Mouse (Mus musculus) heart, postnatal 0 days (tissue): ENCODE results near the gene Manea. TPM values are rescaled to one million over a fixed set of nuclear protein-coding genes. Genes with fewer than 3 reads are reported as not detected.

ENCODE experiments used
- ATAC-seq: fragments of 200-750 bp; cut with Nextera tagmentation; 2 replicates; pipeline ENCODE4 v1.8.0; 2017; ENCODE audit warnings: low read depth, moderate number of reproducible peaks, moderate library complexity; ENCODE audit not compliant: insufficient read depth
- DNase-seq: peaks from one replicate; pipeline ENCODE4 v3.0.0-alpha.2; 2016; ENCODE audit warnings: low spot score
- H3K27ac ChIP-seq: fragments of 300-500 bp; sonication (generic); 2 replicates; pipeline ENCODE4 v1.5.1; 2014; ENCODE audit warnings: low read depth, mild to moderate bottlenecking
- H3K27me3 ChIP-seq: fragments of 300-500 bp; sonication (generic); 2 replicates; pipeline ENCODE4 v1.6.1; 2014; ENCODE audit warnings: low read length, mixed read lengths; ENCODE audit not compliant: control insufficient read depth, insufficient read depth
- H3K36me3 ChIP-seq: fragments of 300-500 bp; sonication (generic); replicated peaks from 2 replicates; pipeline ENCODE4 v1.6.1; 2014; ENCODE audit warnings: low read length, mixed read lengths; ENCODE audit not compliant: control insufficient read depth, insufficient read depth
- H3K4me1 ChIP-seq: fragments of 300-500 bp; sonication (generic); 2 replicates; pipeline ENCODE4 v1.6.1; 2014; ENCODE audit warnings: antibody characterized with exemption; ENCODE audit not compliant: control insufficient read depth, insufficient read depth
- H3K4me2 ChIP-seq: fragments of 300-500 bp; sonication (generic); 2 replicates; pipeline ENCODE4 v1.6.1; 2014; ENCODE audit warnings: low read depth, mild to moderate bottlenecking, low read length, moderate library complexity
- H3K4me3 ChIP-seq: fragments of 300-500 bp; sonication (generic); 2 replicates; pipeline ENCODE4 v1.5.1; 2014; ENCODE audit warnings: low read depth, low read length
- H3K9ac ChIP-seq: fragments of 300-500 bp; sonication (generic); replicated peaks from 2 replicates; pipeline ENCODE4 v1.6.1; 2014; ENCODE audit warnings: low read depth, low read length, mixed read lengths
- H3K9me3 ChIP-seq: fragments of 300-500 bp; sonication (generic); replicated peaks from 2 replicates; pipeline ENCODE4 v1.6.1; 2016; ENCODE audit warnings: low read length; ENCODE audit not compliant: control insufficient read depth
- CTCF ChIP-seq: IDR thresholded peaks from 2 replicates; pipeline ENCODE4 v1.5.1; 2016; ENCODE audit warnings: antibody characterized with exemption, control low read depth, low read depth
- EP300 ChIP-seq: IDR thresholded peaks from 2 replicates; pipeline ENCODE4 v1.6.1; 2016; ENCODE audit warnings: antibody characterized with exemption, low read depth
- WGBS: fragments of 180-500 bp; shearing (Covaris S2); extraction: QIAGEN DNeasy Blood & Tissue Kit; methylation state at CpG from one replicate; pipeline ENCODE4 v1.1.7; 2014; 5-methylcytosine and 5-hydroxymethylcytosine counted together
- polyA plus RNA-seq: library from polyadenylated mRNA; unstranded; fragments of >200 nt; fragmentation: Nextera tagmentation; extraction: Ambion mirVana; gene quantifications from 2 replicates; pipeline ENCODE4 v1.2.1, GENCODE M21; 2015
- total RNA-seq: library from RNA; depleted of rRNA; stranded (reverse); fragments of >200 nt; gene quantifications from 2 replicates; pipeline ENCODE4 v1.2.3, GENCODE M21; 2014; ENCODE audit warnings: low replicate concordance; rRNA removed

Manea gene
- total RNA-seq (13.7 and 27.7 TPM in 2 replicates), polyA plus RNA-seq (8.6 and 9.0 TPM in 2 replicates)

DNA sequence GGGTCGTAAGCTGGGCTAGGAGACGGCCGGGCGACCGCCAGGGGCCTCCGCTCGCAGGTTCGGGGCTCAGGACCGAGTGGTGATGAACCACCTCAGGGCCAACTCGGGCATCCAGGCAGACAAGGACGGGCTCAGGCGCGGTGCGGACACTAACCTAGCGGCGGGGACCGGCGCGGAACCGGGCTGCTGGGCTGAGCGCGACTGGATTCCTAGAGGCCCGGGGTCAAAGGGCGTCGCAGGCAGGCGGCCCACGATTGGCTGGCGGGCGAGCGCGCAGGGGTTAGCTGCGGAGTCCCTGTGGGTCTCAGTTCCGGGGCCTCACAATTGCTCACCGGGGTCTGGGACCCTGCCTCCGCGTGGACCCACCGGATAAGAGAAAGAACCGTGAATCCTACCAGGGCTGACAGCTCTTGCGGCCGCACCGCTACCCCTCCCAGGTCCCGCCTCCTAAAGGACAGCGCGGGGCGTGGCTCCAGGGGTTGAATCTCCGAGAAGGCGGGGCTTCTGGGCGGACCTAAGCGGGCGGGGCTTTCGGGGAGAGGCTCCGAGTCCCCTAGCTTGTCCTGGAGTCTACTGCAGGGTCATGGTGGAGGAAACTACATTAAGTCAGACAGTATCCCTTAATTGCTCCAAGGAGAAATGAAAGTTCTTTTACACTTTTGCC lies at the start of gene Manea:
Gene Manea, minus strand, starts transcription at position 449 of the 664 bp plus-strand sequence.
- Histone ChIP-seq H3K27ac (peak within 1 kb of the TSS; percentile 96), H3K4me3 (peak within 1 kb of the TSS; percentile 93), H3K4me1 (0 out of 2 replicates have a peak, but pooled peaks cover 3% of the 10 kb centered on the region), H3K4me2 (peak within 1 kb of the TSS; percentile 76), H3K9ac (peak within 1 kb of the TSS; percentile 93), H3K36me3 (no peaks in the 10 kb centered on the region), H3K27me3 (no peaks in the 10 kb centered on the region), H3K9me3 (no peaks in the 10 kb centered on the region)
- peak; percentile 99 for ATAC-seq
- TF ChIP-seq EP300 (no peak), CTCF (peak; percentile 18; the same call in 1 of the 2 replicates)
- DNase-seq: peak; percentile 96
- WGBS: under 1% methylated on average over 52 of the region's 52 CpGs

GRCm38 (mm10) chr4:26354616-26355015 lies 7.9 kb upstream of the Manea start:
- DNase-seq: no peak
- Histone ChIP-seq H3K27ac (no peak overlapping the region), H3K4me3 (no peak overlapping the region), H3K9ac (no peak overlapping the region), H3K27me3 (no peaks in the 10 kb centered on the region), H3K9me3 (no peaks in the 10 kb centered on the region), H3K4me2 (no peak overlapping the region), H3K4me1 (no peaks in the 10 kb centered on the region), H3K36me3 (no peaks in the 10 kb centered on the region)
- 80% methylated on average over 2 of the region's 2 CpGs for WGBS
- ATAC-seq: no peak
- TF ChIP-seq EP300 (no peak), CTCF (no peak)

DNA sequence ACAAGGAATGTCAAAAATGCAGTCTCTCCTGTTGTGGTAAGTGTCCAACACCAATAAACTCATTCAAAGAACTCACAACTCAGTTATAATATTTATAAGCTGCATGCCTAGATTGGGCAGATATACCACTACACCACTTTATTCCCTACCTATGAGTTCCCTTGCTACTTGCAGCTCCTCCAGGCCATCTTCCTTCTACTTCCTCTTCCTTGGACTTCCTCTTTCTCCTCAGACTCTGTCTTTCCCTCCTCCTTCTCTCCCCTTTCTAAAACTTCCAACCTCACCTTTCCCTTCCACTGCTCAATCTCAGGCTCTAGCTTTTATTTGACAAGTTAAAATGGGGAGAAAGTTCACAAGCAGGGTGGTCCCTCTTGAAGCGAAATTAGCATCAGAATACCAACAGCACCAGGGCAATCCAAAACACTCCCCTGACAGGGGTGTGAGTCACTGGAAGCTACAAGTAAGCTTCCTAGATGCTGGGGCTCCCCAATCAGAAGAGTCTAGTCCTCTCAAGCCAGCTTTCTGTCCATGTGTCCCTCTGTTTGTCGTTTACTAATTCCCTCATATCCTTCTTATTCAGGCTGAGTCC lies 7.0 kb upstream of the Manea start:
- Histone ChIP-seq H3K36me3 (no peaks in the 10 kb centered on the region), H3K9me3 (no peaks in the 10 kb centered on the region), H3K27ac (no peak overlapping the region), H3K4me1 (no peaks in the 10 kb centered on the region), H3K4me3 (no peak overlapping the region), H3K9ac (no peak overlapping the region), H3K27me3 (no peaks in the 10 kb centered on the region), H3K4me2 (no peak overlapping the region)
- TF ChIP-seq EP300: no peak
- TF ChIP-seq CTCF: no peak
- whole genome bisulfite sequencing: 34% methylated on average over 2 of the region's 2 CpGs
- DNase-seq (no peak), ATAC-seq (no peak)

- peak overlapping the region; percentile 76; the same call in 1 of the 2 replicates for H3K4me2 ChIP-seq
- TF ChIP-seq CTCF: no peak
- TF ChIP-seq EP300: no peak
- ATAC-seq: no peak
- 43% methylated on average over 2 of the region's 2 CpGs for WGBS
- H3K36me3 ChIP-seq: no peaks in the 10 kb centered on the region
- no peak overlapping the region for H3K27ac ChIP-seq
- H3K9ac ChIP-seq: no peak overlapping the region
- H3K4me3 ChIP-seq: no peak overlapping the region
- no peaks in the 10 kb centered on the region for H3K9me3 ChIP-seq
- 0 out of 2 replicates have a peak, but pooled peaks cover 3% of the 10 kb centered on the region for H3K4me1 ChIP-seq
- peak; percentile 34 for DNase-seq
- H3K27me3 ChIP-seq: no peaks in the 10 kb centered on the region
Observed at GRCm38 (mm10) chr4:26347239-26347638, 548 bp upstream of the Manea start.

- Histone ChIP-seq H3K9me3 (no peaks in the 10 kb centered on the region), H3K9ac (peak overlapping the region; percentile 93), H3K4me3 (peak overlapping the region; percentile 93), H3K27me3 (no peaks in the 10 kb centered on the region), H3K36me3 (no peaks in the 10 kb centered on the region), H3K27ac (peak overlapping the region; percentile 96), H3K4me1 (0 out of 2 replicates have a peak, but pooled peaks cover 3% of the 10 kb centered on the region), H3K4me2 (peak overlapping the region; percentile 76)
- peak; percentile 43 for DNase-seq
- TF ChIP-seq CTCF: no peak
- 1% methylated on average over 16 of the region's 16 CpGs for WGBS
- no peak for ATAC-seq
Observed at GRCm38 (mm10) chr4:26345741-26346442, 799 bp downstream of the Manea start.
